In genomic region chr14:73999409-73999909, GRCm38 (mm10) we compare ENCODE assay signal across 26 mouse cellular contexts.
DNase-seq lines count a peak whose midpoint lies in the region; ATAC-seq and TF ChIP-seq lines count a peak whose summit lies in the region.
"Had no signal": no experiment of that assay in that cellular context is flagged by ENCODE, and none has a peak within 500 bp of the region (broad histone marks: within the 10 kb centered on the region; RNA-seq: fewer than 3 reads in every experiment).

No protein-coding gene starts in this region.

- no peaks in the 10 kb centered on the region for H3K4me1 ChIP-seq in forebrain, embryonic 14.5 days (ENCODE audit: control insufficient read depth, insufficient read depth, low read length)
- no peaks in the 10 kb centered on the region for H3K4me1 ChIP-seq in forebrain, embryonic 16.5 days (replicated peaks; ENCODE audit: control insufficient read depth, insufficient read depth, low read length)
- H3K4me1 ChIP-seq in midbrain, embryonic 15.5 days = no peaks in the 10 kb centered on the region
- H3K4me1 ChIP-seq in midbrain, embryonic 10.5 days = no peaks in the 10 kb centered on the region
- peaks cover 0 to 6% of the 10 kb centered on the region in 2 experiments; a peak in 2 of 4 replicates for H3K4me1 ChIP-seq in CH12.LX (ENCODE audit: control insufficient read depth in 1 of 2, insufficient read depth in 2 of 2)
- H3K4me1 ChIP-seq in heart, embryonic 10.5 days = no peaks in the 10 kb centered on the region
- H3K4me1 ChIP-seq: forebrain, embryonic 10.5 days; forebrain, embryonic 15.5 days; heart, embryonic 13.5 days had no signal

- no peak overlapping the region for H3K4me2 ChIP-seq in forebrain, embryonic 14.5 days (ENCODE audit: low read length)
- H3K4me2 ChIP-seq in forebrain, embryonic 16.5 days (ENCODE audit: low read length) = no peak overlapping the region
- H3K4me2 ChIP-seq in midbrain, embryonic 15.5 days = no peak overlapping the region
- no peak overlapping the region; the same call in none of the 2 replicates for H3K4me2 ChIP-seq in CH12.LX (ENCODE audit: insufficient read depth, low read depth, poor library complexity, severe bottlenecking)
- H3K4me2 ChIP-seq: forebrain, embryonic 15.5 days; heart, embryonic 13.5 days; hindbrain, embryonic 14.5 days had no signal

- TF ChIP-seq EP300 in CH12.LX (IDR thresholded peaks at IDR 0.05; ENCODE audit: low read length) = no peak

- no peak overlapping the region for H3K27ac ChIP-seq in forebrain, embryonic 14.5 days (ENCODE audit: low read depth, low read length)
- no peak overlapping the region for H3K27ac ChIP-seq in forebrain, embryonic 16.5 days (ENCODE audit: low read length)
- no peak overlapping the region for H3K27ac ChIP-seq in midbrain, embryonic 15.5 days
- H3K27ac ChIP-seq in midbrain, embryonic 10.5 days (replicated peaks) = no peak overlapping the region
- no peak overlapping the region for H3K27ac ChIP-seq in CH12.LX (ENCODE audit: insufficient read depth, low read depth)
- no peak overlapping the region for H3K27ac ChIP-seq in heart, embryonic 10.5 days
- H3K27ac ChIP-seq: forebrain, embryonic 10.5 days; forebrain, embryonic 15.5 days; gastrocnemius, adult 2 months; heart, embryonic 13.5 days; hindbrain, embryonic 14.5 days; hindbrain, postnatal 0 days had no signal

- H3K4me3 ChIP-seq in forebrain, embryonic 14.5 days (ENCODE audit: low read depth, low read length) = no peak overlapping the region
- H3K4me3 ChIP-seq in forebrain, embryonic 16.5 days (replicated peaks; ENCODE audit: low read length) = no peak overlapping the region
- no peak overlapping the region for H3K4me3 ChIP-seq in midbrain, embryonic 15.5 days
- H3K4me3 ChIP-seq in midbrain, embryonic 10.5 days = no peak overlapping the region
- H3K4me3 ChIP-seq in CH12.LX (replicated peaks in 1 of 3; ENCODE audit: low read depth in 2 of 3, low read length in 2 of 3, poor library complexity in 1 of 3) = no peak overlapping the region
- H3K4me3 ChIP-seq in heart, embryonic 10.5 days = no peak overlapping the region
- H3K4me3 ChIP-seq: forebrain, embryonic 10.5 days; forebrain, embryonic 15.5 days; gastrocnemius, adult 2 months; heart, embryonic 13.5 days had no signal

- no peaks in the 10 kb centered on the region for H3K36me3 ChIP-seq in forebrain, embryonic 14.5 days (ENCODE audit: control insufficient read depth, insufficient read depth, low read length)
- no peaks in the 10 kb centered on the region for H3K36me3 ChIP-seq in forebrain, embryonic 16.5 days (ENCODE audit: control insufficient read depth, insufficient read depth)
- H3K36me3 ChIP-seq in midbrain, embryonic 15.5 days (replicated peaks) = no peaks in the 10 kb centered on the region
- H3K36me3 ChIP-seq in midbrain, embryonic 10.5 days = no peaks in the 10 kb centered on the region
- no peaks in the 10 kb centered on the region for H3K36me3 ChIP-seq in CH12.LX (replicated peaks in 1 of 2; ENCODE audit: control insufficient read depth in 1 of 2, insufficient read depth in 1 of 2, low read length in 1 of 2)
- no peaks in the 10 kb centered on the region for H3K36me3 ChIP-seq in heart, embryonic 10.5 days
- H3K36me3 ChIP-seq: forebrain, embryonic 10.5 days; forebrain, embryonic 15.5 days; heart, embryonic 13.5 days had no signal

- TF ChIP-seq CTCF in CH12.LX (conservative IDR thresholded peaks at IDR 0.05 in 1 of 2, IDR thresholded peaks at IDR 0.05 in 1 of 2; ENCODE audit: low read depth in 2 of 2, low read length in 2 of 2) = no peak
- TF ChIP-seq CTCF in brain, embryonic 14.5 days (IDR thresholded peaks at IDR 0.05; ENCODE audit: borderline replicate concordance, extremely low read depth, insufficient read depth, insufficient read length) = no peak

- in situ Hi-C loops in CH12.LX (cut with MboI; ENCODE audit: low pct_ligation_motif_present, low pct_unique_long_range_greater_than_20kb, low sequenced_read_pairs) = no loop called here

- H3K9ac ChIP-seq in forebrain, embryonic 14.5 days (ENCODE audit: low read length) = no peak overlapping the region
- H3K9ac ChIP-seq in forebrain, embryonic 16.5 days (replicated peaks; ENCODE audit: low read depth, low read length) = no peak overlapping the region
- no peak overlapping the region for H3K9ac ChIP-seq in midbrain, embryonic 15.5 days
- H3K9ac ChIP-seq in CH12.LX (ENCODE audit: insufficient read depth, low read depth) = no peak overlapping the region
- H3K9ac ChIP-seq: forebrain, embryonic 15.5 days; heart, embryonic 13.5 days; hindbrain, embryonic 14.5 days had no signal

- dilution Hi-C loops in CH12.LX (cut with MboI; ENCODE audit: extremely low pct_ligation_motif_present, extremely low pct_unique_long_range_greater_than_20kb, low sequenced_read_pairs) = no loop called here

- ATAC-seq in forebrain, embryonic 14.5 days = peak; percentile 50; the same call in 1 of the 2 replicates
- no peak for ATAC-seq in forebrain, embryonic 16.5 days
- peak; percentile 72; the same call in 1 of the 2 replicates for ATAC-seq in midbrain, embryonic 15.5 days (replicated peaks)
- ATAC-seq: activated CD4-positive, CD25-positive, alpha-beta regulatory T cell, adult 4 months; CD4-positive, CD25-positive, alpha-beta regulatory T cell, adult 4 months; forebrain, embryonic 15.5 days; hindbrain, postnatal 0 days; inflammation-experienced regulatory T-cells, adult 6 months; intestine, embryonic 16.5 days had no signal

- WGBS in forebrain, embryonic 14.5 days = 34% methylated on average over 2 of the region's 2 CpGs
- whole genome bisulfite sequencing in forebrain, embryonic 16.5 days = 49% methylated on average over 2 of the region's 2 CpGs
- 37% methylated on average over 2 of the region's 2 CpGs for WGBS in midbrain, embryonic 15.5 days
- WGBS in midbrain, embryonic 10.5 days = 59% methylated on average over 2 of the region's 2 CpGs
- WGBS in heart, embryonic 10.5 days = 63% methylated on average over 2 of the region's 2 CpGs

- no peak for TF ChIP-seq RAD21 in CH12.LX (IDR thresholded peaks at IDR 0.05; ENCODE audit: low read depth, low read length)

- no peak for TF ChIP-seq POLR2A in CH12.LX (IDR thresholded peaks at IDR 0.05; ENCODE audit: low read depth, low read length)
- TF ChIP-seq POLR2A in brain, embryonic 14.5 days (IDR thresholded peaks at IDR 0.05; ENCODE audit: borderline replicate concordance, extremely low read depth, insufficient read depth, insufficient read length, poor library complexity, severe bottlenecking) = no peak

- peak; percentile 36 for DNase-seq in forebrain, embryonic 14.5 days (ENCODE audit: low spot score)
- no peak for DNase-seq in midbrain, embryonic 10.5 days (ENCODE audit: low spot score)
- DNase-seq in CH12.LX (ENCODE audit: extremely low read depth) = peak; percentile 4
- peak; percentile 67 for DNase-seq in brain, embryonic 14.5 days (ENCODE audit: low read depth)
- no peak for DNase-seq in heart, embryonic 10.5 days (ENCODE audit: low spot score)
- DNase-seq: adrenal gland, adult 8-10 months; adrenal gland, postnatal 25 days; cerebellum, adult 11-12 months; cerebellum, adult 9-10 months; cerebellum, postnatal 14 days; gastrocnemius, adult 2 months; gastrocnemius, postnatal 14 days; heart, adult 18-20 months; heart, postnatal 14 days; heart, postnatal 4 days had no signal

- no peaks in the 10 kb centered on the region for H3K27me3 ChIP-seq in forebrain, embryonic 14.5 days (replicated peaks; ENCODE audit: control insufficient read depth, insufficient read depth, low read length)
- H3K27me3 ChIP-seq in forebrain, embryonic 16.5 days (replicated peaks; ENCODE audit: control insufficient read depth, insufficient read depth, low read length) = no peaks in the 10 kb centered on the region
- H3K27me3 ChIP-seq in midbrain, embryonic 15.5 days (replicated peaks) = no peaks in the 10 kb centered on the region
- H3K27me3 ChIP-seq in midbrain, embryonic 10.5 days (ENCODE audit: low read depth, poor library complexity, severe bottlenecking) = no peaks in the 10 kb centered on the region
- H3K27me3 ChIP-seq in CH12.LX (replicated peaks) = no peaks in the 10 kb centered on the region
- H3K27me3 ChIP-seq in heart, embryonic 10.5 days (ENCODE audit: insufficient read depth, poor library complexity, severe bottlenecking) = no peaks in the 10 kb centered on the region
- H3K27me3 ChIP-seq: forebrain, embryonic 15.5 days; heart, embryonic 13.5 days had no signal

- no peaks in the 10 kb centered on the region for H3K79me2 ChIP-seq in CH12.LX (replicated peaks; ENCODE audit: control insufficient read depth, extremely low read depth, insufficient read depth, poor library complexity, severe bottlenecking)

- no peaks in the 10 kb centered on the region for H3K9me3 ChIP-seq in forebrain, embryonic 14.5 days (replicated peaks; ENCODE audit: control insufficient read depth, low read length)
- H3K9me3 ChIP-seq in forebrain, embryonic 16.5 days (ENCODE audit: control insufficient read depth, low read length) = no peaks in the 10 kb centered on the region
- H3K9me3 ChIP-seq in midbrain, embryonic 15.5 days = no peaks in the 10 kb centered on the region
- no peaks in the 10 kb centered on the region for H3K9me3 ChIP-seq in midbrain, embryonic 10.5 days (replicated peaks)
- H3K9me3 ChIP-seq in CH12.LX (replicated peaks; ENCODE audit: low read length) = no peaks in the 10 kb centered on the region
- H3K9me3 ChIP-seq in heart, embryonic 10.5 days = no peaks in the 10 kb centered on the region
- H3K9me3 ChIP-seq: forebrain, embryonic 10.5 days; forebrain, embryonic 15.5 days; heart, embryonic 13.5 days had no signal

TF ChIP-seq in CH12.LX, 34 proteins besides CTCF, POLR2A, EP300 and RAD21:
- TF ChIP-seq ZC3H11A (IDR thresholded peaks at IDR 0.05; ENCODE audit: low read depth, low read length) (no peak), JUN (IDR thresholded peaks at IDR 0.05; ENCODE audit: insufficient read depth, low read depth, low read length) (no peak), TCF12 (IDR thresholded peaks at IDR 0.05; ENCODE audit: low read depth, low read length) (no peak), USF1 (IDR thresholded peaks at IDR 0.05; ENCODE audit: low read depth, low read length) (no peak), ETS1 (conservative IDR thresholded peaks at IDR 0.05; ENCODE audit: low read depth, low read length) (no peak), SMC3 (IDR thresholded peaks at IDR 0.05; ENCODE audit: low read depth, low read length) (no peak), ZKSCAN1 (IDR thresholded peaks at IDR 0.05; ENCODE audit: borderline replicate concordance, low read depth, low read length) (no peak)

Comparison
In these comparisons a context has a peak if more than half of its experiments do, and no peak if none do; other contexts are left out.
1. DNase-seq: peak in forebrain, embryonic 14.5 days (single experiment), CH12.LX (single experiment) and brain, embryonic 14.5 days (single experiment); none in midbrain, embryonic 10.5 days (single experiment) and heart, embryonic 10.5 days (single experiment).